7 mouse cellular contexts compared by ENCODE assay signal in genomic region chr7:13043120-13043444, GRCm38 (mm10). TPM values are rescaled to one million over a fixed set of nuclear protein-coding genes. Genes with fewer than 3 reads are reported as not detected.
A peak's percentile ranks its signal among the peaks of the same experiment; 100 is the strongest.
DNase-seq lines count a peak whose midpoint lies in the region; ATAC-seq and TF ChIP-seq lines count a peak whose summit lies in the region.

No protein-coding gene starts in this region.

- peak overlapping the region; percentile 65; the same call in 1 of the 2 replicates for H3K9ac ChIP-seq in lung, embryonic 16.5 days (ENCODE audit: low read length)
- no peak overlapping the region for H3K9ac ChIP-seq in forebrain, embryonic 15.5 days (replicated peaks)
- H3K9ac ChIP-seq in limb, embryonic 14.5 days (ENCODE audit: low read depth, low read length, severe bottlenecking), result peak overlapping the region; percentile 69; the same call in 1 of the 2 replicates
- H3K9ac ChIP-seq in stomach, embryonic 16.5 days (ENCODE audit: low read length), result peak overlapping the region; percentile 71; the same call in 1 of the 2 replicates

- peak overlapping the region; percentile 93; the same call in 1 of the 2 replicates for H3K4me2 ChIP-seq in lung, embryonic 16.5 days (ENCODE audit: low read depth, low read length)
- peak overlapping the region; percentile 92 for H3K4me2 ChIP-seq in forebrain, embryonic 15.5 days (replicated peaks)
- peak overlapping the region; percentile 95 for H3K4me2 ChIP-seq in limb, embryonic 14.5 days (replicated peaks; ENCODE audit: low read depth, low read length, severe bottlenecking)
- H3K4me2 ChIP-seq in stomach, embryonic 16.5 days (ENCODE audit: low read depth, low read length), result peak overlapping the region; percentile 97; the same call in 1 of the 2 replicates

- H3K36me3 ChIP-seq in lung, embryonic 16.5 days (ENCODE audit: control insufficient read depth, insufficient read depth, low read length), result no peaks in the 10 kb centered on the region
- H3K36me3 ChIP-seq in forebrain, embryonic 15.5 days, result no peaks in the 10 kb centered on the region
- no peaks in the 10 kb centered on the region for H3K36me3 ChIP-seq in limb, embryonic 14.5 days (ENCODE audit: control insufficient read depth, insufficient read depth, low read length)
- H3K36me3 ChIP-seq in stomach, embryonic 16.5 days (ENCODE audit: control insufficient read depth, insufficient read depth, low read length), result no peaks in the 10 kb centered on the region

- ATAC-seq in lung, embryonic 16.5 days (ENCODE audit: low read depth), result no peak
- ATAC-seq in forebrain, embryonic 15.5 days (replicated peaks), result no peak
- ATAC-seq in limb, embryonic 14.5 days (ENCODE audit: low FRiP score, low read depth), result no peak
- no peak for ATAC-seq in stomach, embryonic 16.5 days (ENCODE audit: insufficient read depth, low FRiP score)
- no peak for ATAC-seq in megakaryocyte progenitor cell, adult 5-6 weeks (replicated peaks; ENCODE audit: poor library complexity)

- H3K4me1 ChIP-seq in lung, embryonic 16.5 days (replicated peaks; ENCODE audit: control insufficient read depth, insufficient read depth, low read length), result peaks cover 20% of the 10 kb centered on the region
- peaks cover 25% of the 10 kb centered on the region for H3K4me1 ChIP-seq in forebrain, embryonic 15.5 days
- H3K4me1 ChIP-seq in limb, embryonic 14.5 days (ENCODE audit: control insufficient read depth, insufficient read depth, low read length), result peaks cover 15% of the 10 kb centered on the region
- H3K4me1 ChIP-seq in stomach, embryonic 16.5 days (ENCODE audit: control insufficient read depth, insufficient read depth, low read length), result peaks cover 15% of the 10 kb centered on the region

- peaks cover 33% of the 10 kb centered on the region for H3K27me3 ChIP-seq in lung, embryonic 16.5 days (ENCODE audit: control insufficient read depth, insufficient read depth, low read depth, low read length)
- peaks cover 37% of the 10 kb centered on the region for H3K27me3 ChIP-seq in forebrain, embryonic 15.5 days
- peaks cover 31% of the 10 kb centered on the region for H3K27me3 ChIP-seq in limb, embryonic 14.5 days (ENCODE audit: control insufficient read depth, insufficient read depth, low read length)
- peaks cover 30% of the 10 kb centered on the region for H3K27me3 ChIP-seq in stomach, embryonic 16.5 days (ENCODE audit: control insufficient read depth, insufficient read depth, low read length)

- H3K27ac ChIP-seq in lung, embryonic 16.5 days (ENCODE audit: low read length), result no peak overlapping the region
- H3K27ac ChIP-seq in forebrain, embryonic 15.5 days (replicated peaks), result no peak overlapping the region
- H3K27ac ChIP-seq in limb, embryonic 14.5 days (replicated peaks; ENCODE audit: low read depth, low read length), result no peak overlapping the region
- H3K27ac ChIP-seq in stomach, embryonic 16.5 days (ENCODE audit: low read length), result no peak overlapping the region

- no peak for TF ChIP-seq POLR2A in limb, embryonic 14.5 days (IDR thresholded peaks at IDR 0.05; ENCODE audit: borderline replicate concordance, extremely low read depth, insufficient read depth, insufficient read length)

- DNase-seq in lung, postnatal 25 days (ENCODE audit: low spot score), result no peak
- no peak for DNase-seq in limb, embryonic 14.5 days (ENCODE audit: low spot score)
- no peak for DNase-seq in urinary bladder, postnatal 25 days (ENCODE audit: low spot score)

- WGBS in lung, embryonic 16.5 days, result 46% methylated on average over 16 of the region's 16 CpGs
- WGBS in forebrain, embryonic 15.5 days, result 41% methylated on average over 16 of the region's 16 CpGs
- 45% methylated on average over 16 of the region's 16 CpGs for WGBS in limb, embryonic 14.5 days
- WGBS in stomach, embryonic 16.5 days, result 45% methylated on average over 16 of the region's 16 CpGs

- peak overlapping the region; percentile 55; the same call in 1 of the 2 replicates for H3K4me3 ChIP-seq in lung, embryonic 16.5 days (ENCODE audit: low read length)
- peak overlapping the region; percentile 49; the same call in 1 of the 2 replicates for H3K4me3 ChIP-seq in forebrain, embryonic 15.5 days
- peak overlapping the region; percentile 45 for H3K4me3 ChIP-seq in limb, embryonic 14.5 days (replicated peaks; ENCODE audit: low read length)
- peak overlapping the region; percentile 53 for H3K4me3 ChIP-seq in stomach, embryonic 16.5 days (replicated peaks; ENCODE audit: low read length)

- H3K9me3 ChIP-seq in lung, embryonic 16.5 days (ENCODE audit: control insufficient read depth, low read length), result peaks cover 8% of the 10 kb centered on the region
- no peaks in the 10 kb centered on the region for H3K9me3 ChIP-seq in forebrain, embryonic 15.5 days
- no peaks in the 10 kb centered on the region for H3K9me3 ChIP-seq in limb, embryonic 14.5 days (ENCODE audit: control insufficient read depth, low read length)
- peaks cover 11% of the 10 kb centered on the region; the same call in 1 of the 2 replicates for H3K9me3 ChIP-seq in stomach, embryonic 16.5 days (replicated peaks; ENCODE audit: control insufficient read depth, low read length)

RNA-seq across cellular contexts. Expression of gene Ube2m, which starts 5.0 kb away (rescaled TPM):
- 25.8 and 31.6 TPM in 2 replicates for polyA plus RNA-seq in lung, embryonic 16.5 days (2015; fragmentation: Nextera tagmentation; extraction: Ambion mirVana)
- 118 and 131 TPM in 2 replicates for polyA plus RNA-seq in forebrain, embryonic 15.5 days (2015; fragmentation: Nextera tagmentation; extraction: Ambion mirVana)
- 294 and 308 TPM in 2 replicates for polyA plus RNA-seq in limb, embryonic 14.5 days (2012; rRNA removed)
- 159 and 165 TPM in 2 replicates for polyA plus RNA-seq in limb, embryonic 14.5 days (2014; fragmentation: Nextera tagmentation; extraction: Ambion mirVana)
- polyA plus RNA-seq in stomach, embryonic 16.5 days (2015; fragmentation: Nextera tagmentation; extraction: Ambion mirVana), result 21.4 and 22.1 TPM in 2 replicates
- total RNA-seq in megakaryocyte progenitor cell, adult 5-6 weeks (2015), result 150 and 160 TPM in 2 replicates
- total RNA-seq in megakaryocyte progenitor cell, adult 5-6 weeks (2017), result 123 and 179 TPM in 2 replicates

RNA-seq across cellular contexts. Expression of gene Chmp2a, which starts 8.5 kb away (rescaled TPM):
- polyA plus RNA-seq in lung, embryonic 16.5 days (2015; fragmentation: Nextera tagmentation; extraction: Ambion mirVana), result 157 and 173 TPM in 2 replicates
- polyA plus RNA-seq in forebrain, embryonic 15.5 days (2015; fragmentation: Nextera tagmentation; extraction: Ambion mirVana), result 180 and 184 TPM in 2 replicates
- 97.3 and 151 TPM in 2 replicates for polyA plus RNA-seq in limb, embryonic 14.5 days (2012; rRNA removed)
- 164 TPM in 2 replicates for polyA plus RNA-seq in limb, embryonic 14.5 days (2014; fragmentation: Nextera tagmentation; extraction: Ambion mirVana)
- polyA plus RNA-seq in stomach, embryonic 16.5 days (2015; fragmentation: Nextera tagmentation; extraction: Ambion mirVana), result 189 and 190 TPM in 2 replicates
- 145 and 150 TPM in 2 replicates for total RNA-seq in megakaryocyte progenitor cell, adult 5-6 weeks (2015)
- 168 and 203 TPM in 2 replicates for total RNA-seq in megakaryocyte progenitor cell, adult 5-6 weeks (2017)

RNA-seq across cellular contexts. Expression of gene Mzf1, which starts 11.5 kb away (rescaled TPM):
- polyA plus RNA-seq in lung, embryonic 16.5 days (2015; fragmentation: Nextera tagmentation; extraction: Ambion mirVana), result 4.2 and 5.1 TPM in 2 replicates
- polyA plus RNA-seq in forebrain, embryonic 15.5 days (2015; fragmentation: Nextera tagmentation; extraction: Ambion mirVana), result 7.9 and 8.7 TPM in 2 replicates
- polyA plus RNA-seq in limb, embryonic 14.5 days (2012; rRNA removed), result 5.3 and 7.1 TPM in 2 replicates
- polyA plus RNA-seq in limb, embryonic 14.5 days (2014; fragmentation: Nextera tagmentation; extraction: Ambion mirVana), result 1.9 and 2.5 TPM in 2 replicates
- 2.5 and 2.7 TPM in 2 replicates for polyA plus RNA-seq in stomach, embryonic 16.5 days (2015; fragmentation: Nextera tagmentation; extraction: Ambion mirVana)
- 0.37 and 1.1 TPM in 2 replicates for total RNA-seq in megakaryocyte progenitor cell, adult 5-6 weeks (2015)
- 0.25 and 1.1 TPM in 2 replicates for total RNA-seq in megakaryocyte progenitor cell, adult 5-6 weeks (2017)

RNA-seq across cellular contexts. Expression of gene Zbtb45, which starts 33.2 kb away (rescaled TPM):
- polyA plus RNA-seq in lung, embryonic 16.5 days (2015; fragmentation: Nextera tagmentation; extraction: Ambion mirVana), result 28.1 and 28.2 TPM in 2 replicates
- polyA plus RNA-seq in forebrain, embryonic 15.5 days (2015; fragmentation: Nextera tagmentation; extraction: Ambion mirVana), result 40.4 and 44.2 TPM in 2 replicates
- 29.3 and 46.7 TPM in 2 replicates for polyA plus RNA-seq in limb, embryonic 14.5 days (2012; rRNA removed)
- 25.5 and 25.8 TPM in 2 replicates for polyA plus RNA-seq in limb, embryonic 14.5 days (2014; fragmentation: Nextera tagmentation; extraction: Ambion mirVana)
- 18.4 and 20.2 TPM in 2 replicates for polyA plus RNA-seq in stomach, embryonic 16.5 days (2015; fragmentation: Nextera tagmentation; extraction: Ambion mirVana)
- total RNA-seq in megakaryocyte progenitor cell, adult 5-6 weeks (2015), result 11.4 and 13.8 TPM in 2 replicates
- total RNA-seq in megakaryocyte progenitor cell, adult 5-6 weeks (2017), result 7.8 and 9.8 TPM in 2 replicates

RNA-seq across cellular contexts. Expression of gene Trim28, which starts 44.2 kb away (rescaled TPM):
- 190 and 195 TPM in 2 replicates for polyA plus RNA-seq in lung, embryonic 16.5 days (2015; fragmentation: Nextera tagmentation; extraction: Ambion mirVana)
- polyA plus RNA-seq in forebrain, embryonic 15.5 days (2015; fragmentation: Nextera tagmentation; extraction: Ambion mirVana), result 252 and 278 TPM in 2 replicates
- polyA plus RNA-seq in limb, embryonic 14.5 days (2012; rRNA removed), result 610 and 816 TPM in 2 replicates
- 408 and 456 TPM in 2 replicates for polyA plus RNA-seq in limb, embryonic 14.5 days (2014; fragmentation: Nextera tagmentation; extraction: Ambion mirVana)
- 122 and 130 TPM in 2 replicates for polyA plus RNA-seq in stomach, embryonic 16.5 days (2015; fragmentation: Nextera tagmentation; extraction: Ambion mirVana)
- total RNA-seq in megakaryocyte progenitor cell, adult 5-6 weeks (2015), result 389 and 409 TPM in 2 replicates
- 506 and 507 TPM in 2 replicates for total RNA-seq in megakaryocyte progenitor cell, adult 5-6 weeks (2017)
